Mouse (Mus musculus): ENCODE measurements around the gene Ccdc83.

Gene Ccdc83

DNA sequence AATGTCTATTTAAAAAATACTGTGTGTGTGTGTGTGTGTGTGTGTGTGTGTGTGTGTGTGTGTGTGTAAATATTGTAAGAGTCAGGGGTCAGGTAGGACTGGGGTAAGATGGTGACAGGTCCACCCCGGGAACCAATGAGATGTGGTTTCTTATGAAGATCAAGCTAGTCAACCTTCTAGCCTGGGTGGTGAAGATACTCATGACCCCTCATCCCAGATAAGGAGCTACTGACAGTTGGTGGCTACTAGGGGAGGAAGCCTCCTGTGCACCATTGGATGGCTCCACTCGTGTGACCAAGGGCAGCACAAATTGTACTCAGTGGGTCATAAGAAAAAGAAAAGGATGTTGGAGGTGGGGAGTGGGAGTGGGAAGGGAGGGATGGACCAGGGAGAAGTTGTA lies 5.7 kb downstream of the Ccdc83 start:
- DNase-seq (ENCODE audit: low read depth, low spot score), result no peak

- no peak for DNase-seq (ENCODE audit: low read depth, low spot score)
Measured at GRCm38 (mm10) chr7:90258701-90259100, 6.9 kb downstream of the Ccdc83 start.

- DNase-seq (ENCODE audit: low read depth, low spot score), result no peak
Measured at GRCm38 (mm10) chr7:90252946-90253345, 12.6 kb downstream of the Ccdc83 start.

GRCm38 (mm10) chr7:90243643-90244042 lies 21.9 kb downstream of the Ccdc83 start:
- DNase-seq (ENCODE audit: low read depth, low spot score), result no peak

GRCm38 (mm10) chr7:90243151-90243550 lies 22.4 kb downstream of the Ccdc83 start:
- DNase-seq (ENCODE audit: low read depth, low spot score), result no peak

GRCm38 (mm10) chr7:90236289-90236905 lies 29.2 kb downstream of the Ccdc83 start:
- no peak for DNase-seq (ENCODE audit: low read depth, low spot score)

GRCm38 (mm10) chr7:90233921-90234320 lies 31.7 kb downstream of the Ccdc83 start:
- DNase-seq (ENCODE audit: low read depth, low spot score), result no peak

GRCm38 (mm10) chr7:90231431-90231830 lies 34.1 kb downstream of the Ccdc83 start:
- DNase-seq (ENCODE audit: low read depth, low spot score), result no peak

- peak; percentile 35 for DNase-seq (ENCODE audit: low read depth, low spot score)
Measured at GRCm38 (mm10) chr7:90228884-90229283, 36.7 kb downstream of the Ccdc83 start.

DNA sequence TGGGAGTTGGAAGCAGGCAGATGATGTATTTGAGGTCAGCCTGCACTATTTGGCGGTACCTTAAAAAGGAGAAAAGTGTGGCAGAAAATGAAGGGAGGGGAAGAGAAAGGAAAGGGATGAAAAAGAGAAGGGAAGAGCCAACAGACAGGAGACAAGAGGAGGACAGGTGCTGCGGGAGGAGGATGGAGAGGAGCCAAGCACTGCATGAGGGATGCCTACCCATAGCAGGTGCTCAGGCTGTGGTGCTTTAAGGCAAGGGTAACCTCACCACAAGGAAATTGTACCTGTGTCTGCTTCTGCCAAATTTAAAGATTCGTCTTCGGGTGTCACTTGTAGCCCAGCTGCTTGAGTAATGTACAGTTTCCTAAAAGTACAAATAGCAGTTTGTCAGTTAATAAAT lies 37.5 kb downstream of the Ccdc83 start:
- DNase-seq (ENCODE audit: low read depth, low spot score), result no peak

DNA sequence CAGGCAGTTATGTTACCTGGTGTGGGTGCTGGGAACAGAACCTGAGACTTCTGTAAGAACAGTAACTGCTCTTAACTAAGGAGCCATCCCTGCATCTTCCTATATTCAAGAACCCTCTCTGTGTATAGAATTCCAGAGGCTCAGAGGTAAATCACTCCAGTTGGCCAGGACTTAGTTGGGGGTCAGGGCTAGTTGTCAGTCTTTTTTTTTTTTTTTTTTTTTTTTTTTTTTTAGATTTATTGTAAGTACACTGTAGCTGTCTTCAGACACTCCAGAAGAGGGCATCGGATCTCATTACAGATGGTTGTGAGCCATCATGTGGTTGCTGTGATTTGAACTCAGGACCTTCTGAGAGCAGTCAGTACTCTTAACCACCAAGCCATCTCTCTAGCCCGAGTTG lies 44.1 kb downstream of the Ccdc83 start:
- DNase-seq (ENCODE audit: low read depth, low spot score), result no peak

DNA sequence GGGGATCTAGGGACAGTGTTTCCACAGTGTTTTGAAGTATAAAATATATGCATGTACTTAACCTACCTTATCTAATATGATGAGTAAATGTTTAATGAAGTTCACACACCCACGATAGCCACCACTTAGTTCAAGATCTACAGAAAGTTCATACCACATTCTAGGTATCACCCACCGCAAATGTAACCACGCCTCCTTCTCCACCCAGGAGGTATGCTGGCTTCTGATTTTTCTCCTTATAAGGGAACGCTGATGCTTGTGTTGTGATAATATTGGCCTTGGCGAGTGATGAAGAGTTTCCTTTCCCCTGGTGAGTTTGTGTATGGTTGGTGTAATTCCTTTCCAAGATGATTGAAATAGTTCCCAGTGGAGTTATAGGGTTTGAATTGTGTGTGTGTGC lies 47.5 kb downstream of the Ccdc83 start:
- DNase-seq (ENCODE audit: low read depth, low spot score), result no peak

GRCm38 (mm10) chr7:90216511-90216910 lies 49.1 kb downstream of the Ccdc83 start:
- DNase-seq (ENCODE audit: low read depth, low spot score), result no peak

DNA sequence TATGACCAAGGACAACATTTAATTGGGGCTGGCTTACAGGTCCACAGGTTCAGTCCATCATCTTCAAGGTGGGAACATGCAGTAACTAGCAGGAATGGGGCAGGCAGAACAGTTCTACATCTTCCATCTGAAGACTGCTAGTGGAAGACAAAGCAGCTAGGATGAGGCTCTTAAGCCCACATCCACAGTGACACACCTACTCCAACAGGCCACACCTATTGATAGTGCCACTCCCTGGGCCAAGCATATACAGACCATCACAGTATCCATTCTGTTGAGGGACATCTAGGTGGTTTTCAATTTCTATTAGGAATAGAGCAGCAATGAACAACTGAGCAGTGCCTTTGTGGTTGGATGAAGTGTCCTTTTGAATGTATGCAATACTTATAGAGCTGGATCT lies 54.6 kb downstream of the Ccdc83 start:
- DNase-seq (ENCODE audit: low read depth, low spot score), result no peak

- no peak for DNase-seq (ENCODE audit: low read depth, low spot score)
Measured at GRCm38 (mm10) chr7:90210116-90210515, 55.5 kb downstream of the Ccdc83 start.

- no peak for DNase-seq (ENCODE audit: low read depth, low spot score)
Measured at GRCm38 (mm10) chr7:90203914-90204313, 61.7 kb downstream of the Ccdc83 start.

DNA sequence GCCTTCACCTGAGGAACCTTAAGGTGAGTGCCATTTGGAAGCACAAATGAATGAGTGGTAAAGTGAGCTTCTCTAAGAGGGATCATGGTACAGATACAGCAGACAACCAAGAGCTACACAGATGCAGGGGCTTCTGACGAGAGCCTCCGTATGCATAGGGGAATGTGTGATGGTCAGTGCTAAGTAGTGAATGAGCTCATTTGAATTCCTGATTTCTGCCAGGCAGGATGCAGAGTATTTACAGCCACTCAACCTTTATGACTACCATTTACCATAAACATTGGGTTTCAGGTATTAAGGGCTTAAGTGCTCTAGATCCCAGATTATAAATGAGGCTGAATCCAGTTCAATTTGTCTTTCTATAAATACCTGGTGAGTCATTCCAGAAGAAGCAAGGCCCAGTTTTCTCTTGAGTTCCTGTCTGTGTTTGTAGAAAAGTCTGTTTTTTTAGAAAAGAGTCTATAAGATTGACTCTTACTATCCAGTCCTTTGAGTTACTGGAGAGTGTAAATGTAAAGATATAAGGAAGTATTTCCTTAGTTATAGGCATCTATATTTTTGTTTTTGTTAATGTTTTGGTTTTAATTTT lies 63.6 kb downstream of the Ccdc83 start:
- DNase-seq (ENCODE audit: low read depth, low spot score), result no peak

- DNase-seq (ENCODE audit: low read depth, low spot score), result no peak
Measured at GRCm38 (mm10) chr7:90200251-90200650, 65.3 kb downstream of the Ccdc83 start.

GRCm38 (mm10) chr7:90180635-90181034 lies 84.9 kb downstream of the Ccdc83 start:
- DNase-seq (ENCODE audit: low read depth, low spot score), result no peak

DNA sequence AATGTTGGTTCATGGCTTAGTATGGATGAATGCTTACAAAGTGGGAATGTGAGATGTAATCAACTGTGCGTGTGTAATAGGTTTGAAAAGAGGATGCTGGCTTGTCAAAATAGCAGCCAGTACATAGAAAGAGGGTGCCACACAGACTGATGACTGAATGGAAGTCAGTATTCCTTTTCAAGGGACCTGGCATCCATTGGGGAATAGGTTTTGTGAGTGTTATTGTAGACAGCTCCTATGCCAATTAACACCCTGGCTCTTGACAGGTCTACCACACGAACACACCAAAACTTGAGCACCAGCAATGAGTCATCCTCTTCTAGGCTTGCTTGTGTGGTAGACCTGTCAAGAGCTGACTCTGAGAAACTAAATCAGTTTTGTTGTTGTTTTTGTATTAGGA lies 90.0 kb downstream of the Ccdc83 start:
- DNase-seq (ENCODE audit: low read depth, low spot score), result no peak

All from CD4-positive helper T cell, adult 2 months (primary cell).